Mouse (Mus musculus): Measurements from ENCODE around the gene Dlat. TPM values are rescaled to one million over a fixed set of nuclear protein-coding genes. Genes with fewer than 3 reads are reported as not detected.

The Dlat gene
- total RNA-seq (2021), result 100 to 1,000 TPM; 161 to 169 TPM
- long read RNA-seq, experiment 1, full-length matches to known transcripts, result 158 of 191 reads
- long read RNA-seq, experiment 1, partial matches to known transcripts, result 18 of 191 reads
- long read RNA-seq, experiment 1, other reads (novel, unspliced or antisense), result 15 of 191 reads
- long read RNA-seq, experiment 2, full-length matches to known transcripts, result 114 of 131 reads
- long read RNA-seq, experiment 2, partial matches to known transcripts, result 8 of 131 reads
- long read RNA-seq, experiment 2, other reads (novel, unspliced or antisense), result 9 of 131 reads

GRCm38 (mm10) chr9:50659392-50660217, at the start of gene Dlat:
TSS of gene Dlat (minus strand) at chr9:50659780.
- DNase-seq, result peak; percentile 91 to 93

GRCm38 (mm10) chr9:50709108-50709507, 49.5 kb upstream of the Dlat start:
- DNase-seq, result peak; percentile 58 to 62

GRCm38 (mm10) chr9:50704907-50705306, 45.3 kb upstream of the Dlat start:
- DNase-seq, result no peak

- DNase-seq, result peak in 1 of 2 experiments; percentile 26
Observed at GRCm38 (mm10) chr9:50700921-50701691, 41.5 kb upstream of the Dlat start.

- peak; percentile 42 to 57 for DNase-seq
Observed at GRCm38 (mm10) chr9:50698418-50699409, 39.1 kb upstream of the Dlat start.

- peak; percentile 83 to 89 for DNase-seq
Observed at GRCm38 (mm10) chr9:50697706-50698041, 38.1 kb upstream of the Dlat start.

- no peak for DNase-seq
Observed at GRCm38 (mm10) chr9:50696851-50697705, 37.5 kb upstream of the Dlat start.

- DNase-seq, result no peak
Observed at GRCm38 (mm10) chr9:50695153-50695552, 35.6 kb upstream of the Dlat start.

- DNase-seq, result peak; percentile 12 to 25
Observed at GRCm38 (mm10) chr9:50693631-50694030, 34.1 kb upstream of the Dlat start.

- no peak for DNase-seq
Observed at GRCm38 (mm10) chr9:50692626-50693580, 33.3 kb upstream of the Dlat start.

GRCm38 (mm10) chr9:50686866-50687652, 27.5 kb upstream of the Dlat start:
- no peak for DNase-seq

- DNase-seq, result no peak
Observed at GRCm38 (mm10) chr9:50681727-50682126, 22.1 kb upstream of the Dlat start.

GRCm38 (mm10) chr9:50679406-50679805, 19.8 kb upstream of the Dlat start:
- no peak for DNase-seq

- DNase-seq, result no peak
Observed at GRCm38 (mm10) chr9:50674771-50675170, 15.2 kb upstream of the Dlat start.

GRCm38 (mm10) chr9:50670690-50671089, 11.1 kb upstream of the Dlat start:
- peak; percentile 67 to 77 for DNase-seq

- no peak for DNase-seq
Observed at GRCm38 (mm10) chr9:50667579-50668498, 8.3 kb upstream of the Dlat start.

GRCm38 (mm10) chr9:50666442-50666841, 6.9 kb upstream of the Dlat start:
- DNase-seq, result no peak
